Mouse (Mus musculus) hindbrain, postnatal 0 days (tissue): ENCODE measurements around the gene Pes1. TPM values are rescaled to one million over a fixed set of nuclear protein-coding genes. Genes with fewer than 3 reads are reported as not detected.
A peak's percentile ranks its signal among the peaks of the same experiment; 100 is the strongest.
"Not testable (repeated sequence)": the region's sequence is repeated elsewhere in the genome, so short reads cannot be mapped to it uniquely, and the experiment has no call there.

Experiments
- ATAC-seq: fragments of 200-750 bp; cut with Nextera tagmentation; 2 replicates; pipeline ENCODE4 v1.8.0; 2017; ENCODE audit warnings: mild to moderate bottlenecking, moderate TSS enrichment, moderate library complexity
- DNase-seq: peaks from one replicate; pipeline ENCODE4 v3.0.0-alpha.2; 2015; ENCODE audit warnings: low spot score
- H3K27ac ChIP-seq: fragments of 300-500 bp; sonication (generic); 2 replicates; pipeline ENCODE4 v1.5.1; 2014; ENCODE audit warnings: mild to moderate bottlenecking
- H3K27me3 ChIP-seq: fragments of 300-500 bp; sonication (generic); 2 replicates; pipeline ENCODE4 v1.6.1; 2014; ENCODE audit warnings: low read length, mixed read lengths; ENCODE audit not compliant: insufficient read depth
- H3K36me3 ChIP-seq: fragments of 300-500 bp; sonication (generic); 2 replicates; pipeline ENCODE4 v1.6.1; 2014; ENCODE audit warnings: low read length, mixed read lengths; ENCODE audit not compliant: insufficient read depth
- H3K4me1 ChIP-seq: fragments of 300-500 bp; sonication (generic); 2 replicates; pipeline ENCODE4 v1.6.1; 2014; ENCODE audit warnings: antibody characterized with exemption, low read length, mixed read lengths; ENCODE audit not compliant: insufficient read depth
- H3K4me2 ChIP-seq: fragments of 300-500 bp; sonication (generic); 2 replicates; pipeline ENCODE4 v1.6.1; 2014; ENCODE audit warnings: low read depth, mild to moderate bottlenecking, low read length, moderate library complexity, mixed read lengths
- H3K4me3 ChIP-seq: fragments of 300-500 bp; sonication (generic); 2 replicates; pipeline ENCODE4 v1.5.1; 2014; ENCODE audit warnings: low read length
- H3K9ac ChIP-seq: fragments of 300-500 bp; sonication (generic); replicated peaks from 2 replicates; pipeline ENCODE4 v1.6.1; 2014; ENCODE audit warnings: mild to moderate bottlenecking, low read length, moderate library complexity, mixed read lengths
- H3K9me3 ChIP-seq: fragments of 300-500 bp; sonication (generic); 2 replicates; pipeline ENCODE4 v1.6.1; 2016; ENCODE audit warnings: low read length, mixed read lengths
- CTCF ChIP-seq: IDR thresholded peaks from 2 replicates; pipeline ENCODE4 v1.5.1; 2016; ENCODE audit warnings: antibody characterized with exemption, control low read depth, low read depth
- WGBS: fragments of 180-500 bp; shearing (Covaris S2); extraction: QIAGEN DNeasy Blood & Tissue Kit; methylation state at CpG from one replicate; pipeline ENCODE4 v1.1.7; 2014; 5-methylcytosine and 5-hydroxymethylcytosine counted together
- polyA plus RNA-seq: library from polyadenylated mRNA; unstranded; fragments of >200 nt; fragmentation: Nextera tagmentation; extraction: Ambion mirVana; gene quantifications from 2 replicates; pipeline ENCODE4 v1.2.1, GENCODE M21; 2015
- total RNA-seq: library from RNA; depleted of rRNA; stranded (reverse); fragments of >200 nt; gene quantifications from 2 replicates; pipeline ENCODE4 v1.2.3, GENCODE M21; 2014

Gene Pes1
- total and polyA plus RNA-seq, 2 experiments from 2014 or later: 36.4 to 44.5 TPM

DNA sequence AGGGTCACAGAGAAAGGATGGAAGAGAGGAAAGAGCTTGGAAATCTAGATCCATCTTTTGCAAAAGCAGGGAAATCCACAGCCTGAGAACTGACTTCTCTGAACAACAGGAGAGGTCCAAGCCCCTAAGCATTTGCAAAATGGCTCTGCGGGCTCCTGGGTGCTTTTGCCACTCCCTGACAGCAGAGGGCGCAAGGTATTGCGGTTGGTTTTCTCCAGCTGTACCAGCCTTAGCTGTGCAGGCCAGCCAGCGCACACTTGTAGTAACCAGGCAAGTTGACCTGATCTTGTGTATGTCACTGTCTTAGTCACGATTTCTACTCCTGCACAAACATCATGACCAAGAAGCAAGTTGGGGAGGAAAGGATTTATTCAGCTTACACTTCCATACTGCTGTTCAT lies 37.8 kb downstream of the Pes1 start:
- Histone ChIP-seq H3K27me3 (peaks cover 28% of the 10 kb centered on the region; the same call in 1 of the 2 replicates), H3K4me2 (no peak overlapping the region), H3K4me3 (no peak overlapping the region), H3K4me1 (no peaks in the 10 kb centered on the region), H3K27ac (no peak overlapping the region), H3K9ac (no peak overlapping the region), H3K9me3 (no peaks in the 10 kb centered on the region), H3K36me3 (no peaks in the 10 kb centered on the region)
- TF ChIP-seq CTCF: peak; percentile 88
- peak; percentile 79 for DNase-seq
- peak; percentile 67; the same call in 1 of the 2 replicates for ATAC-seq
- 6% methylated on average over 5 of the region's 5 CpGs for WGBS

DNA sequence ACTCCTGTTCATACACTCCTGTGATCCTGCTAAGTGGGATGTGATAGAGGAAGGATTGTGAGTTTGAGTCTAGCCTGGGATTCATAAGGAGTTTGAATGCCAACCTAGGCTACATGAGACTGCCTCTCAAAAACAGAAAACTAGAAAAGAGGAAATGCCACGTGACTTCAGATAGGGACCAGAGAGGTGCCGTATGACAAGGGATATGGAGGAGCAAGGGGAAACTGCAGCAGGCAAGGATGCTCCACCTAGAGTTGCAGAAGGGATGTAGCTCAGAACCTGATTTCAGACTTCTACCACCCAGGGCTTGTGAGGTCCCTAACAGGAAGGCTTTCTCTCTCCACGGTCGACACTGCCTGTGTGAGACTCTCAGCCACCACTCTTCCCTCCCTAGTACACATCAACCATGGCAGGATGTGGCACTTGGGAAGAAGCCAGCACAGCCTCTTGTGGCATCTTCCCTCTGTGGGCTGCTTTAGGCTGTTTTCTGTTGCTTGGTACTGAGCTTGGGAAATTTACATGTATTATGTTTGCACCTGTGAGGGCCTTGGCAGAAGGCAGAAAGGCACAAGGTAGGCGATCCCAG lies 41.5 kb downstream of the Pes1 start:
- H3K4me2 ChIP-seq: no peak overlapping the region
- 61% methylated on average over 5 of the region's 5 CpGs for WGBS
- H3K4me3 ChIP-seq: no peak overlapping the region
- H3K4me1 ChIP-seq: no peaks in the 10 kb centered on the region
- H3K9ac ChIP-seq: no peak overlapping the region
- no peaks in the 10 kb centered on the region for H3K9me3 ChIP-seq
- ATAC-seq: no peak
- no peak for TF ChIP-seq CTCF
- no peaks in the 10 kb centered on the region for H3K36me3 ChIP-seq
- H3K27me3 ChIP-seq: peaks cover 4% of the 10 kb centered on the region; the same call in 1 of the 2 replicates
- H3K27ac ChIP-seq: no peak overlapping the region
- no peak for DNase-seq

DNA sequence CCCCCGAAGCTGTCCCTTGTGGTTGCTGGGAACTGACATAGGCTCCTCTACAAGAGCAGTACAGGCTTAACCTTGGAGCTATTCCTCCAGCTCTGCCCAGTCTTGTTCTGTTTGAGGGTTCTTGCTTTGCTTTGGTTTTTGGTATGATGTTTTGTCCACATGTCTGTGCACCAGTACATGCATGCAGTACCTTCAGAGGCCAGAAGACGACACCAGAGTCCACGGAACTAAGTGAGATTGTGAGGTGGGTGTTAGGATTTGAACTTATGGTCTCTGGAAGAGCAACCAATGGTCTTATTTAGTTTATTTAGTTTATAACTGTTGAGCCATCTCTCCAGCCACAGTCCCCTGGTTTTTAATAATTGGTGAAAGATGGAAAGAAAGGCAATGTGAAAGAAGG lies 42.7 kb downstream of the Pes1 start:
- no peaks in the 10 kb centered on the region for H3K9me3 ChIP-seq
- no peaks in the 10 kb centered on the region for H3K36me3 ChIP-seq
- TF ChIP-seq CTCF: peak; percentile 56
- no peak overlapping the region for H3K4me3 ChIP-seq
- ATAC-seq (no peak), DNase-seq (no peak)
- H3K27me3 ChIP-seq: no peaks in the 10 kb centered on the region
- H3K4me1 ChIP-seq: no peaks in the 10 kb centered on the region
- H3K9ac ChIP-seq: no peak overlapping the region
- H3K4me2 ChIP-seq: no peak overlapping the region
- H3K27ac ChIP-seq: no peak overlapping the region
- 90% methylated on average over 3 of the region's 3 CpGs for WGBS

DNA sequence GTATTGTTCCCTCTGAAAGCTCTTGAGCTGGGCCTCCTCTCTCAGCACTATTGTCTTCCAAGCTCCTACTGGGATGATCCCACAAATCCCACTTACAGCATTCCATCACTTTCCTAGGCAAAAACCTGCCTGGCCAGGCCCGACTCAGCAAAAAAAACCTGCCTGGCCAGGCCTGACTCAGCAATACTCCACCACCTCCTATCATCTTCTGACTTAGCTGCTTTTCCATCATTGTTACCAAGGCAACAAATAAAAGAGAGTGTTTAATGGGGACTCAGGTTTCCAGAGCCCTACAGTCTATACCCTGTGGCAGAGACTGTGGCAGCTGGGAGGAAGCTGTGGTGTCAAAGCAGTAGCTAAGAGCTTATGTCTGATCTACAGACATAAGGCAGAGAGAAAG lies 48.8 kb downstream of the Pes1 start:
- H3K27me3 ChIP-seq: no peaks in the 10 kb centered on the region
- no peak overlapping the region for H3K27ac ChIP-seq
- no peak for ATAC-seq
- no peak overlapping the region for H3K4me3 ChIP-seq
- 0 out of 2 replicates have a peak, but pooled peaks cover 2% of the 10 kb centered on the region for H3K9me3 ChIP-seq
- H3K4me2 ChIP-seq: no peak overlapping the region
- H3K9ac ChIP-seq: no peak overlapping the region
- 83% methylated on average over 1 of the region's 1 CpGs for WGBS
- no peaks in the 10 kb centered on the region for H3K36me3 ChIP-seq
- TF ChIP-seq CTCF: no peak
- DNase-seq: no peak
- H3K4me1 ChIP-seq: no peaks in the 10 kb centered on the region

DNA sequence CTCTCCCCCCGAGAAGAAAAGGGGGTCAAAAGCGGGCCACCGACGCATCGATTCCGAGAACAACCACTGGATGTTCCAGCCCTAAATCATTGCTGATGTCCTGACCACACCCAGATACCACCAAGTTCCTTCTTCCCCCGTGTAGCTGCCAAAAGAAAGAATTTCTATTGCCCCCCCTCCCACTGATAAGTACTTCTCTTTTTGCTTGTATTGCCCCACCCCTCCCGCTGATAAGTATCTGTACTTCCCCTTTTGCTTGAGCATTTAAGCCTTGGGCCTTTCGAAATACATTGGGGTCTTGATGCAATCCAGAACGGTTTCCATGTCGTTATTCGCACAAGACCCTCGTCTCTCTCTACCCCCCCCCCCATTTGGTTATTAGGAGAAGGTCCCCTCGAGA lies 52.0 kb downstream of the Pes1 start:
- H3K4me3 ChIP-seq, H3K4me2 ChIP-seq, H3K27me3 ChIP-seq, H3K9me3 ChIP-seq, ATAC-seq, H3K4me1 ChIP-seq, H3K27ac ChIP-seq, DNase-seq, H3K36me3 ChIP-seq, H3K9ac ChIP-seq: not testable (repeated sequence)
- 90% methylated on average over 14 of the region's 14 CpGs for WGBS

DNA sequence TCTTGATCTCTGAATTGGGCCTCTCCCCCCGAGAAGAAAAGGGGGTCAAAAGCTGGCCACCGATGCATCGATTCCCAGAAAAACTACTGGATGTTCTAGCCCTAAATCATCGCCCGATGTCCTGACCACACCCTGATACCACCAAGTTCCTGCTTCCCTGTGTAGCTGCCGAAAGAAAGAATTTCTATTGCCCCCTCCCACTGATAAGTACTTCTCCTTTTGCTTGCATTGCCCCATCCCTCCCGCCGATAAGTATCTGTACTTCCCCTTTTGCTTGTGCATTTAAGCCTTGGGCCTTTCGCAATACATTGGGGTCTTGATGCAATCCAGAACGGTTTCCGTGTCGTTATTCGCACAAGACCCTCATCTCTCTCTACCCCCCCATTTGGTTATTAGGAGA lies 58.3 kb downstream of the Pes1 start:
- H3K4me2 ChIP-seq, DNase-seq, H3K27ac ChIP-seq, H3K4me3 ChIP-seq, H3K27me3 ChIP-seq, ATAC-seq, H3K36me3 ChIP-seq, H3K9ac ChIP-seq, H3K4me1 ChIP-seq, H3K9me3 ChIP-seq: not testable (repeated sequence)
- WGBS: 93% methylated on average over 13 of the region's 13 CpGs

DNA sequence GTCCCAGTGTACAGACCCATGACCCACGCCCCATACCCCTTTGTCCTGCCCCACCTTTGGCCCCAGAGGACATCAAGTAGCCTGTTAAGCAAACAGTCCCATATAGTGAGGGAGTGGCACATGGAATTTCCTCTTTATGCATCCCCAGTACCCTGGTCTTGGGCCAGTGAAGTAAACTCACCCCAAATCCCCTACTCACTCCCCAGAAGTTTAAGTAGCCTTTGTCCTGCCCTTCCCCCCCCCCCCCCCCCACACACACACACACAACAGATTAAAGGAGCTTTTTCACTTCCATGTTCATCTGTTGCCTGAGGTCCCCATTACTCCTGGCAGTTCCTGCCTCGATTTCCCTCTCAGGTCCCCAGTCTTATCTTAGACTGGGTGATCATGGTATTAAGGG lies 59.5 kb downstream of the Pes1 start:
- H3K4me1 ChIP-seq: no peaks in the 10 kb centered on the region

More for the DNA sequence above, 59.5 kb downstream of the Pes1 start:
- Histone ChIP-seq H3K27ac (no peak overlapping the region), H3K4me3 (no peak overlapping the region), H3K27me3 (no peaks in the 10 kb centered on the region), H3K36me3 (no peaks in the 10 kb centered on the region), H3K9ac (no peak overlapping the region), H3K9me3 (no peaks in the 10 kb centered on the region), H3K4me2 (no peak overlapping the region)
- DNase-seq: no peak
- ATAC-seq: no peak
- WGBS: 68% methylated on average over 2 of the region's 2 CpGs
- no peak for TF ChIP-seq CTCF
